Mouse (Mus musculus): ENCODE results near the gene Arid5b.

The Arid5b gene

GRCm38 (mm10) chr10:68259601-68260000, 18.9 kb downstream of the Arid5b start:
- Histone ChIP-seq H3K36me3 (ENCODE audit: insufficient read depth, low read length) (no peaks in the 10 kb centered on the region), H3K4me1 (replicated peaks; ENCODE audit: low read depth, low read length) (peaks cover 60% of the 10 kb centered on the region)

DNA sequence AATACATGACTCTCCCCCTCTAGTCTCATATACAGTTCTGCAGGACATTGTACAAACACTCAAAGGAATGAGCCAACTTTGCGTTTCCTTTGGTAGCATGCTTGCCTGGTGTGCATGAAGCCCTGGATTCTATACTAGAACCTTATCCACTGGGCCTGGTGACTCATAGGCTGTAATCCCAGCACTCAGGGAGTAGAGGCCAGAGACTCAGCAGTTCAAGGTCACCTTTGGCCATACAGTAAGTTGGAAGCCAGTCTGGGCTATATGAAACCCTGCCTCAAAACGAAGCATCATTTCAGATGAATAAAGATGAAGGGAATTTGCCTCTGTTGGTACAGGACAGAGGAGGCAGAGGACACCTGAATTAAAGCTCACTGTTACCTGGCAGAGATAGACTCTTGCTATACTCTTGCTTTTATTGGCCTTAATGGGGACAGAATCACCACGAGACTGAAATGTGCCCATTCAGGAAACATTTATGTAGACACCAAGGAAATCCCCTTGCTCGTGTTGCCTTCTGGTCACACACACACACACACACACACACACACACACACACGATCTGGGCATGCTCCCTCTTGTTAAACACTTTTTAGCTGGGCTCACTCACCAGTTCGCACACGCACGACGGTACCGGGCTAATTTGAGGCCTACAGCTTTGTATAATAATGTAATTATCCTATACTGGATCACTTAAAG, 21.0 kb downstream of the Arid5b start:
- H3K27me3 ChIP-seq (ENCODE audit: insufficient read depth, low read length), result no peaks in the 10 kb centered on the region
- TF ChIP-seq NANOG (IDR thresholded peaks at IDR 0.05; ENCODE audit: borderline replicate concordance, low read length) (no peak), CTCF (conservative IDR thresholded peaks at IDR 0.05; ENCODE audit: low read length) (no peak), POU5F1 (IDR thresholded peaks at IDR 0.05; ENCODE audit: borderline replicate concordance, low read length) (no peak)
- H3K4me1 ChIP-seq (replicated peaks; ENCODE audit: low read depth, low read length), result peaks cover 61% of the 10 kb centered on the region
- H3K4me3 ChIP-seq (replicated peaks; ENCODE audit: low read length), result no peak overlapping the region
- H3K36me3 ChIP-seq (ENCODE audit: insufficient read depth, low read length), result no peaks in the 10 kb centered on the region
- H3K9me3 ChIP-seq (ENCODE audit: low read length), result no peaks in the 10 kb centered on the region

More at GRCm38 (mm10) chr10:68259601-68260000, 18.9 kb downstream of the Arid5b start:
- Histone ChIP-seq H3K9me3 (ENCODE audit: low read length) (no peaks in the 10 kb centered on the region), H3K4me3 (replicated peaks; ENCODE audit: low read length) (no peak overlapping the region), H3K27me3 (ENCODE audit: insufficient read depth, low read length) (no peaks in the 10 kb centered on the region)
- TF ChIP-seq NANOG (IDR thresholded peaks at IDR 0.05; ENCODE audit: borderline replicate concordance, low read length), result peak; percentile 92
- no peak for TF ChIP-seq CTCF (conservative IDR thresholded peaks at IDR 0.05; ENCODE audit: low read length)

DNA sequence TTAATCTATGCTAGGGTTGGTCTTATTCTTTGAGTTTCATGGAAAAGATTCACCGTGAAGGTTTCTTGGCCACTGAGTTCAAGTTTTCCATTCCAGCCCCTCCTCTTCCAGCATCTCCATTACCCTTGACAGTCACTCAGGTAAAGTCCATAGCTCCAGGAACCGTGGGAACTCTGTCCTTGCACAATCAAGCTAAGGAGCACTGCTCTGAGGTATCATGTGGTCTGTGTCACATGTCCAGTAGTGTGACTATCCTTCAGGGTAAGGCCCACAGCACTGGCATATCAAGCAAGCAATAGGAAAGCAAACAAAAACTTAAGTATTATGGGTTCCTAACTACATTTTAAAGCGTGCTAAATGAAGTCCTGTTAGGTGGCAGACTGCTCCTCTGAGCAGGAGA, 22.4 kb downstream of the Arid5b start:
- Histone ChIP-seq H3K36me3 (ENCODE audit: insufficient read depth, low read length) (no peaks in the 10 kb centered on the region), H3K9me3 (ENCODE audit: low read length) (no peaks in the 10 kb centered on the region), H3K4me1 (replicated peaks; ENCODE audit: low read depth, low read length) (peaks cover 52% of the 10 kb centered on the region), H3K27me3 (ENCODE audit: insufficient read depth, low read length) (no peaks in the 10 kb centered on the region), H3K4me3 (replicated peaks; ENCODE audit: low read length) (no peak overlapping the region)
- no peak for TF ChIP-seq NANOG (IDR thresholded peaks at IDR 0.05; ENCODE audit: borderline replicate concordance, low read length)
- TF ChIP-seq CTCF (conservative IDR thresholded peaks at IDR 0.05; ENCODE audit: low read length), result no peak
- TF ChIP-seq POU5F1 (IDR thresholded peaks at IDR 0.05; ENCODE audit: borderline replicate concordance, low read length), result no peak

GRCm38 (mm10) chr10:68253452-68254117, 25.0 kb downstream of the Arid5b start:
- no peak overlapping the region for H3K4me3 ChIP-seq (replicated peaks; ENCODE audit: low read length)
- no peaks in the 10 kb centered on the region for H3K9me3 ChIP-seq (ENCODE audit: low read length)
- TF ChIP-seq NANOG (IDR thresholded peaks at IDR 0.05; ENCODE audit: borderline replicate concordance, low read length) (no peak), POU5F1 (IDR thresholded peaks at IDR 0.05; ENCODE audit: borderline replicate concordance, low read length) (no peak), CTCF (conservative IDR thresholded peaks at IDR 0.05; ENCODE audit: low read length) (no peak)
- H3K27me3 ChIP-seq (ENCODE audit: insufficient read depth, low read length), result no peaks in the 10 kb centered on the region
- H3K4me1 ChIP-seq (replicated peaks; ENCODE audit: low read depth, low read length), result peaks cover 36% of the 10 kb centered on the region
- H3K36me3 ChIP-seq (ENCODE audit: insufficient read depth, low read length), result no peaks in the 10 kb centered on the region

- no peaks in the 10 kb centered on the region for H3K9me3 ChIP-seq (ENCODE audit: low read length)
- H3K4me1 ChIP-seq (replicated peaks; ENCODE audit: low read depth, low read length), result peaks cover 33% of the 10 kb centered on the region
- no peak overlapping the region for H3K4me3 ChIP-seq (replicated peaks; ENCODE audit: low read length)
- H3K36me3 ChIP-seq (ENCODE audit: insufficient read depth, low read length), result no peaks in the 10 kb centered on the region
- TF ChIP-seq CTCF (conservative IDR thresholded peaks at IDR 0.05; ENCODE audit: low read length), result no peak
- H3K27me3 ChIP-seq (ENCODE audit: insufficient read depth, low read length), result no peaks in the 10 kb centered on the region
Measured at GRCm38 (mm10) chr10:68252650-68253049, 25.9 kb downstream of the Arid5b start.

GRCm38 (mm10) chr10:68249355-68249782, 29.2 kb downstream of the Arid5b start:
- H3K27me3 ChIP-seq (ENCODE audit: insufficient read depth, low read length), result no peaks in the 10 kb centered on the region
- H3K4me1 ChIP-seq (replicated peaks; ENCODE audit: low read depth, low read length), result peaks cover 30% of the 10 kb centered on the region
- H3K36me3 ChIP-seq (ENCODE audit: insufficient read depth, low read length), result no peaks in the 10 kb centered on the region
- H3K9me3 ChIP-seq (ENCODE audit: low read length), result no peaks in the 10 kb centered on the region
- no peak for TF ChIP-seq POU5F1 (IDR thresholded peaks at IDR 0.05; ENCODE audit: borderline replicate concordance, low read length)
- no peak for TF ChIP-seq NANOG (IDR thresholded peaks at IDR 0.05; ENCODE audit: borderline replicate concordance, low read length)
- no peak overlapping the region for H3K4me3 ChIP-seq (replicated peaks; ENCODE audit: low read length)

GRCm38 (mm10) chr10:68248281-68249015, 30.1 kb downstream of the Arid5b start:
- no peaks in the 10 kb centered on the region for H3K9me3 ChIP-seq (ENCODE audit: low read length)
- peaks cover 21% of the 10 kb centered on the region for H3K4me1 ChIP-seq (replicated peaks; ENCODE audit: low read depth, low read length)
- no peak for TF ChIP-seq CTCF (conservative IDR thresholded peaks at IDR 0.05; ENCODE audit: low read length)
- no peak for TF ChIP-seq NANOG (IDR thresholded peaks at IDR 0.05; ENCODE audit: borderline replicate concordance, low read length)
- TF ChIP-seq POU5F1 (IDR thresholded peaks at IDR 0.05; ENCODE audit: borderline replicate concordance, low read length), result no peak

DNA sequence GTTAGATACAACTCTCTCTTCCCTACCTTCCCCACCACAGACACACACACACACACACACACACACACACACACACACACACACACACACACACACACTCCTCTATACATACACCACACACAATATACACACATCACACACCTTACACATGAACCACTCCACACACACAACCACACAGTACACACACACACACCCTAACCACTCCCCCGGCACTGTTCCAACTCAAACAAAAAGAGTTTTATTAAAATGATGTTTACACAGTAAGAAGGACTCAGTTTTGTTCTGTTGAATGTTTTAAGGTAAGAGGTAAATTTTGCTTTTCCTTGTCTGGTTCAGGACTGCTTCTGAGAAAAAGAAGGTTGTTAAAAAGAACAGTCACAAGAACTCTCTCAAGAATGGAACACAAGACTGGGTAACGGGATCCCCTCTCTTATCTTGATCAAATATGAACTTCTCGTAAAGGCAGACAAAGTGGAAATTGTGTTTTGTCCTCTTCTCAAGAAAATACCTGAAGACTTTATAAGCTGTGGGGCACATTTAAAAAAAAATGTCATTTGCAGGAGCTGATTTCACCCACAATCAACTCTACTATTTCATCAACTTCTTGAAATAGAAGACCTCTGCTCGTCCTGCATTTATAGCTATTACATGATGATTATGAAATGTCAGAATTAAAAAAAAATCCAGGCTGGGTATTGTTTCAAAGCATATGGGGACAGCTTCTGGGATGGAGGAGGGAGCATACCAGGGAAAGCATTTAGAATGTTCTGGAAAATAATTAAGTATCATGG, 30.9 kb downstream of the Arid5b start:
- peaks cover 13% of the 10 kb centered on the region for H3K4me1 ChIP-seq (replicated peaks; ENCODE audit: low read depth, low read length)
- no peak for TF ChIP-seq CTCF (conservative IDR thresholded peaks at IDR 0.05; ENCODE audit: low read length)
- no peak for TF ChIP-seq NANOG (IDR thresholded peaks at IDR 0.05; ENCODE audit: borderline replicate concordance, low read length)
- TF ChIP-seq POU5F1 (IDR thresholded peaks at IDR 0.05; ENCODE audit: borderline replicate concordance, low read length), result no peak
- no peaks in the 10 kb centered on the region for H3K27me3 ChIP-seq (ENCODE audit: insufficient read depth, low read length)

More at GRCm38 (mm10) chr10:68248281-68249015, 30.1 kb downstream of the Arid5b start:
- Histone ChIP-seq H3K27me3 (ENCODE audit: insufficient read depth, low read length) (no peaks in the 10 kb centered on the region), H3K4me3 (replicated peaks; ENCODE audit: low read length) (no peak overlapping the region), H3K36me3 (ENCODE audit: insufficient read depth, low read length) (no peaks in the 10 kb centered on the region)

More for the DNA sequence above, 30.9 kb downstream of the Arid5b start:
- Histone ChIP-seq H3K36me3 (ENCODE audit: insufficient read depth, low read length) (no peaks in the 10 kb centered on the region), H3K9me3 (ENCODE audit: low read length) (no peaks in the 10 kb centered on the region), H3K4me3 (replicated peaks; ENCODE audit: low read length) (no peak overlapping the region)

Data from E14TG2a.4 (cell line).